Mouse (Mus musculus) Patski (cell line): Measurements from ENCODE around the gene Tspoap1. TPM values are rescaled to one million over a fixed set of nuclear protein-coding genes. Genes with fewer than 3 reads are reported as not detected.

Experiments
- ATAC-seq: fragments of 100-300 bp; one replicate; pipeline ENCODE4 v1.8.0; 2021
- CTCF ChIA-PET: fragments of 350-600 bp; sonication (Branson Sonifier 250); formaldehyde crosslinking; loops from one replicate; lab custom pipeline; 2022; ENCODE audit warnings: inconsistent platforms; lab: Charles Lee
- POLR2A ChIA-PET: fragments of 350-600 bp; sonication (Branson Sonifier 250); formaldehyde crosslinking; loops from one replicate; lab custom pipeline; 2022; ENCODE audit warnings: antibody characterized with exemption, inconsistent platforms; lab: Charles Lee
- DNase-seq: peaks from one replicate; pipeline ENCODE4 v3.0.0-alpha.2; 2011; ENCODE audit warnings: low read depth, low spot score
- H3K27me3 ChIP-seq: fragments of 371-371 bp; one replicate; pipeline ENCODE4 v1.5.1; 2021
- CTCF ChIP-seq: fragments of 100-300 bp; IDR thresholded peaks from one replicate; pipeline ENCODE4 v1.5.1; 2021
- in situ Hi-C: fragments of 300-500 bp; cut with MboI; formaldehyde crosslinking; loops from 3 replicates; pipeline ENCODE4 v1.11.1; 2018; ENCODE audit warnings: low pct_unique_long_range_greater_than_20kb, mixed read lengths
- polyA plus RNA-seq: library from polyadenylated mRNA; unstranded; gene quantifications from one replicate; pipeline ENCODE4 v1.2.3, GENCODE M21; 2021

The Tspoap1 gene
- polyA plus RNA-seq, 1 experiment from 2014 or later, result 9.5 TPM

GRCm38 (mm10) chr11:87751491-87751966, 8.8 kb upstream of the Tspoap1 start:
- POLR2A ChIA-PET, result interaction anchor here (1.7 kb wide), 1 partner anchor 11 kb away, joined by 4 read pairs; no protein-coding TSS in a partner anchor
- CTCF ChIA-PET, result no interaction called here
- no peak for ATAC-seq
- DNase-seq, result no peak
- H3K27me3 ChIP-seq, result no peaks in the 10 kb centered on the region
- TF ChIP-seq CTCF, result no peak
- in situ Hi-C loops, result no loop called here

DNA sequence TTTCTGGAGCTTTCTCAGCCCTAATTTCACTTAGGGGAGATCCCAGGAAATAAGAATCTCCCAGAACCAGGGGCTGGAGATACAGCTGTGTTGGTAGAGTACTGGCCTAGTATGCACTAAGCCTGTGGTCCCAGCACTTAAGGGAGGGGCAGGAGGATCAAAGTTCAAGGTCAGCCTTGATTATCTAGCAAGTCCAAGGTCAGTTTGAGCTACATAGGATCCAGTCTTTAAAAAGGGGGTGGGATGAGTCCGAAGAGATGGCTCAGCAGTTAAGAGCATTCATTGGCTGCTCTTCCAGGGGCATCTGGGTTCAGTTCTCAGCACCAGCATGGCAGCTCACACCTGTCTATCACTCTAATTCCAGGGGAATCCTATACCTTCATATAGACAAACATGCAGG, 8.0 kb upstream of the Tspoap1 start:
- in situ Hi-C loops, result no loop called here
- DNase-seq (no peak), ATAC-seq (no peak)
- no peak for TF ChIP-seq CTCF
- CTCF ChIA-PET, result no interaction called here
- POLR2A ChIA-PET, result no interaction called here
- H3K27me3 ChIP-seq, result no peaks in the 10 kb centered on the region

- in situ Hi-C loops, result no loop called here
- ATAC-seq (no peak), DNase-seq (no peak)
- CTCF ChIA-PET, result interaction anchor here (1.1 kb wide), 1 partner anchor 91 kb away, joined by 3 read pairs; the partner anchor contains the start of gene Rnf43
- H3K27me3 ChIP-seq, result no peaks in the 10 kb centered on the region
- POLR2A ChIA-PET, result no interaction called here
- TF ChIP-seq CTCF, result no peak
Observed at GRCm38 (mm10) chr11:87753255-87753654, 7.1 kb upstream of the Tspoap1 start.

- ChIA-PET CTCF (interaction anchor here (1.1 kb wide), 1 partner anchor 92 kb away, joined by 3 read pairs; the partner anchor contains the start of gene Rnf43), POLR2A (no interaction called here)
- in situ Hi-C loops, result no loop called here
- no peak for ATAC-seq
- TF ChIP-seq CTCF, result no peak
- H3K27me3 ChIP-seq, result no peaks in the 10 kb centered on the region
- no peak for DNase-seq
Observed at GRCm38 (mm10) chr11:87753891-87754501, 6.3 kb upstream of the Tspoap1 start.

DNA sequence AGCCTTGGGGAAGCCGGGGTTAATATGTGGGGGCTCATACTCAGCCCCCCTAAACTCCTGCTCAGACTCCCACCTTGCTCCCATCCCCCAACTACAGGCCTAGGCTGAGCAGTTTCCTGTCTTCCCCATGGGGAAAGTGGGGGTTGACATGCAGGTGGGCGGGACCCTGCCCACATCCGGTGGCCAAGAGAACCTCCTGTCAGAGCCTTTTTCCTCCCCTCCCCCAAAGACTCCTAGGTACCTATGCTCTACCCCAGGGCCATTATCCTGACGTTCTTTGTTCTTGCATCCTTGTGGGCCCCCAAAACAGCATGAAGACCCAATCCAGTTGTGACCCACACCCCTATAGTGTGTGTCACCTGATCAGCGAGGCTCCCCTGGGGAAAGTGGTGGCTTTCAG, 5.7 kb upstream of the Tspoap1 start:
- no peaks in the 10 kb centered on the region for H3K27me3 ChIP-seq
- ChIA-PET POLR2A (no interaction called here), CTCF (no interaction called here)
- no peak for TF ChIP-seq CTCF
- ATAC-seq, result no peak
- no peak for DNase-seq
- in situ Hi-C loops, result no loop called here

GRCm38 (mm10) chr11:87755360-87756017, 4.9 kb upstream of the Tspoap1 start:
- no peak for DNase-seq
- no peaks in the 10 kb centered on the region for H3K27me3 ChIP-seq
- ChIA-PET CTCF (no interaction called here), POLR2A (no interaction called here)
- in situ Hi-C loops, result no loop called here
- TF ChIP-seq CTCF, result no peak
- ATAC-seq, result no peak

- ChIA-PET POLR2A (no interaction called here), CTCF (no interaction called here)
- peaks cover 3% of the 10 kb centered on the region for H3K27me3 ChIP-seq
- DNase-seq (no peak), ATAC-seq (no peak)
- in situ Hi-C loops, result no loop called here
- no peak for TF ChIP-seq CTCF
Observed at GRCm38 (mm10) chr11:87756251-87756820, 4.0 kb upstream of the Tspoap1 start.

- no peak for TF ChIP-seq CTCF
- ChIA-PET POLR2A (no interaction called here), CTCF (no interaction called here)
- in situ Hi-C loops, result no loop called here
- H3K27me3 ChIP-seq, result peaks cover 6% of the 10 kb centered on the region
- ATAC-seq (no peak), DNase-seq (no peak)
Observed at GRCm38 (mm10) chr11:87757001-87757954, 3.1 kb upstream of the Tspoap1 start.

DNA sequence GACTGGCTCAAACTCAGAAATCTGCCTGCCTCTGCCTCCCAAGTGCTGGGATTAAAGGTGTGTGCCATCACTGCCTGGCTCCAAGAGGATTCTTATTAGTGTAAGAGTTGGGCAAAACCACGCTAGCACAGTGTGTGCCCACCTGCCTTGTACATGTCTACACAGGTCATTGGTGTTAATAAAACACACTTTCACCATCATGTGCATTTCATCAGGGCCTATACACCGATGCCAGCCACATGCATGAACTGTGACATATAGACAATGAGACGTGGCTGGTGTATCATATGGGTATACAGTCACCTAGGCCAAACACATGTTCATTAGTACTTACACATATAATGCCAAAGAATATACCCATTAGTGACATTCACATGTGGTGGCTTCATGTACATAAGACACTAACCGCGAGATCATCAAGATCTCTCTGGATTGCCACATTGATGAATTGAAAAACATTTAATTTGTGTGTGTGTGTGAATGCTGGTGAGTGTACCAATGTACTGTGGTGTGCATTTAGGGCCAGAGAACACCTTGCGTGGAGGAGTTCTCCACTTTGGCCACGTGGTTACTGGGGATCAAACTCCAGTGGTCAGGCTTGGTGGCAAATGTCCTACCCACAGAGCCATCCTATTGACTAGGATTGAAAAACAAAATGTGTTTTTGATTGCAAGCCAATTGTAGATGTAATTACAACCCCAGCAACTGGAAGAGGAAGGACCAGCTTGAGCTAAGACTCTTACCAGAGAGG, 2.0 kb upstream of the Tspoap1 start:
- TF ChIP-seq CTCF, result no peak
- H3K27me3 ChIP-seq, result peaks cover 13% of the 10 kb centered on the region
- DNase-seq (no peak), ATAC-seq (no peak)
- ChIA-PET POLR2A (no interaction called here), CTCF (no interaction called here)
- in situ Hi-C loops, result no loop called here
